12 mouse cellular contexts compared by ENCODE assay signal in genomic region chr13:54577652-54578507, GRCm38 (mm10). TPM values are rescaled to one million over a fixed set of nuclear protein-coding genes. Genes with fewer than 3 reads are reported as not detected.
A peak's percentile ranks its signal among the peaks of the same experiment; 100 is the strongest.
DNase-seq lines count a peak whose midpoint lies in the region; ATAC-seq and TF ChIP-seq lines count a peak whose summit lies in the region.
"Had no signal": no experiment of that assay in that cellular context is flagged by ENCODE, and none has a peak within 500 bp of the region (broad histone marks: within the 10 kb centered on the region; RNA-seq: fewer than 3 reads in every experiment).

No protein-coding gene starts in this region.

- peaks cover 27% of the 10 kb centered on the region for H3K4me1 ChIP-seq in hindbrain, embryonic 10.5 days (replicated peaks)
- H3K4me1 ChIP-seq in hindbrain, embryonic 11.5 days (replicated peaks; ENCODE audit: control insufficient read depth, insufficient read depth, low read length) = no peaks in the 10 kb centered on the region
- H3K4me1 ChIP-seq in midbrain, postnatal 0 days (ENCODE audit: insufficient read depth, low read length) = peaks cover 8% of the 10 kb centered on the region; the same call in 1 of the 2 replicates

- no peak overlapping the region for H3K4me2 ChIP-seq in hindbrain, embryonic 11.5 days (replicated peaks; ENCODE audit: low read depth, low read length)
- H3K4me2 ChIP-seq in midbrain, postnatal 0 days (ENCODE audit: low read depth, low read length, poor library complexity, severe bottlenecking) = no peak overlapping the region

- H3K4me3 ChIP-seq in hindbrain, embryonic 10.5 days = no peak overlapping the region; the same call in 1 of the 2 replicates
- no peak overlapping the region for H3K4me3 ChIP-seq in hindbrain, embryonic 11.5 days (ENCODE audit: low read depth, low read length)
- H3K4me3 ChIP-seq in midbrain, postnatal 0 days (ENCODE audit: low read depth, low read length) = no peak overlapping the region

- no peak overlapping the region for H3K9ac ChIP-seq in hindbrain, embryonic 11.5 days (ENCODE audit: low read depth, low read length)
- H3K9ac ChIP-seq in midbrain, postnatal 0 days (replicated peaks; ENCODE audit: low read length, poor library complexity, severe bottlenecking) = no peak overlapping the region

- no peak for DNase-seq in hindbrain, embryonic 10.5 days (ENCODE audit: low spot score)
- no peak for DNase-seq in hindbrain, embryonic 11.5 days (ENCODE audit: low spot score)
- peak; percentile 43 to 59 for DNase-seq in B cell, adult 2 months
- peak; percentile 19 for DNase-seq in brain, embryonic 14.5 days (ENCODE audit: low read depth)
- DNase-seq in midbrain, postnatal 0 days (ENCODE audit: low spot score) = no peak
- DNase-seq in Muller cell, postnatal 12 days (ENCODE audit: inconsistent ontology term) = no peak
- DNase-seq in embryo, embryonic 10.5 days (ENCODE audit: low spot score) = no peak
- DNase-seq in cerebellum, adult 9-10 months = no peak
- DNase-seq: embryo, embryonic 11 days; lung, postnatal 14 days had no signal

- no peak for TF ChIP-seq POLR2A in brain, embryonic 14.5 days (IDR thresholded peaks at IDR 0.05; ENCODE audit: borderline replicate concordance, extremely low read depth, insufficient read depth, insufficient read length, poor library complexity, severe bottlenecking)

- peak overlapping the region; percentile 16; the same call in 1 of the 2 replicates for H3K27ac ChIP-seq in hindbrain, embryonic 10.5 days
- no peak overlapping the region for H3K27ac ChIP-seq in hindbrain, embryonic 11.5 days (ENCODE audit: low read depth, low read length)
- peak overlapping the region; percentile 26; the same call in 1 of the 2 replicates for H3K27ac ChIP-seq in midbrain, postnatal 0 days (ENCODE audit: low read depth, low read length)

- peaks cover 63% of the 10 kb centered on the region for H3K36me3 ChIP-seq in hindbrain, embryonic 10.5 days
- no peaks in the 10 kb centered on the region for H3K36me3 ChIP-seq in hindbrain, embryonic 11.5 days (ENCODE audit: control insufficient read depth, insufficient read depth, low read length)
- peaks cover 38% of the 10 kb centered on the region for H3K36me3 ChIP-seq in midbrain, postnatal 0 days (ENCODE audit: insufficient read depth, low read length)

- TF ChIP-seq CTCF in brain, embryonic 14.5 days (IDR thresholded peaks at IDR 0.05; ENCODE audit: borderline replicate concordance, extremely low read depth, insufficient read depth, insufficient read length) = no peak
- no peak for TF ChIP-seq CTCF in midbrain, postnatal 0 days (IDR thresholded peaks at IDR 0.05)

- peaks cover 15% of the 10 kb centered on the region for H3K27me3 ChIP-seq in hindbrain, embryonic 10.5 days (ENCODE audit: insufficient read depth, poor library complexity, severe bottlenecking)
- H3K27me3 ChIP-seq in hindbrain, embryonic 11.5 days (ENCODE audit: control insufficient read depth, insufficient read depth, low read length) = no peaks in the 10 kb centered on the region
- H3K27me3 ChIP-seq in midbrain, postnatal 0 days (ENCODE audit: insufficient read depth, low read length) = no peaks in the 10 kb centered on the region

- no peaks in the 10 kb centered on the region for H3K9me3 ChIP-seq in hindbrain, embryonic 10.5 days
- no peaks in the 10 kb centered on the region for H3K9me3 ChIP-seq in hindbrain, embryonic 11.5 days (ENCODE audit: control insufficient read depth, low read length)
- H3K9me3 ChIP-seq in midbrain, postnatal 0 days (ENCODE audit: low read length) = no peaks in the 10 kb centered on the region

- ATAC-seq in hindbrain, embryonic 11.5 days (ENCODE audit: low FRiP score) = no peak
- no peak for ATAC-seq in midbrain, postnatal 0 days (ENCODE audit: low FRiP score)
- ATAC-seq: activated CD4-positive, CD25-positive, alpha-beta regulatory T cell, adult 4 months; hindbrain, embryonic 16.5 days had no signal

- WGBS in hindbrain, embryonic 10.5 days = 87% methylated on average over 21 of the region's 21 CpGs
- WGBS in hindbrain, embryonic 11.5 days = 83% methylated on average over 21 of the region's 21 CpGs
- 81% methylated on average over 21 of the region's 21 CpGs for WGBS in midbrain, postnatal 0 days

RNA-seq across cellular contexts. Expression of gene Arl10, which starts 3.1 kb away (rescaled TPM):
- polyA plus RNA-seq in hindbrain, embryonic 10.5 days (2016; fragmentation: Nextera tagmentation; extraction: Ambion mirVana) = 28.8 and 35.8 TPM in 2 replicates
- polyA plus RNA-seq in hindbrain, embryonic 11.5 days (2014; fragmentation: Nextera tagmentation; extraction: Ambion mirVana) = 28.4 and 39.1 TPM in 2 replicates
- 86.2 and 95.5 TPM in 2 replicates for polyA plus RNA-seq in brain, embryonic 14.5 days (2012; rRNA removed)
- total RNA-seq in midbrain, postnatal 0 days (2014; rRNA removed) = 161 and 171 TPM in 2 replicates
- polyA plus RNA-seq in midbrain, postnatal 0 days (2015; fragmentation: Nextera tagmentation; extraction: Ambion mirVana) = 79.2 and 80.2 TPM in 2 replicates

RNA-seq across cellular contexts. Expression of gene Nop16, which starts 12.0 kb away (rescaled TPM):
- polyA plus RNA-seq in hindbrain, embryonic 10.5 days (2016; fragmentation: Nextera tagmentation; extraction: Ambion mirVana) = 80.8 and 101 TPM in 2 replicates
- polyA plus RNA-seq in hindbrain, embryonic 11.5 days (2014; fragmentation: Nextera tagmentation; extraction: Ambion mirVana) = 62.5 and 63.0 TPM in 2 replicates
- polyA plus RNA-seq in brain, embryonic 14.5 days (2012; rRNA removed) = 29.8 and 30.8 TPM in 2 replicates
- 26.7 TPM in 2 replicates for total RNA-seq in midbrain, postnatal 0 days (2014; rRNA removed)
- 53.8 and 54.1 TPM in 2 replicates for polyA plus RNA-seq in midbrain, postnatal 0 days (2015; fragmentation: Nextera tagmentation; extraction: Ambion mirVana)

RNA-seq across cellular contexts. Expression of gene Higd2a, which starts 12.1 kb away (rescaled TPM):
- polyA plus RNA-seq in hindbrain, embryonic 10.5 days (2016; fragmentation: Nextera tagmentation; extraction: Ambion mirVana) = 163 and 174 TPM in 2 replicates
- polyA plus RNA-seq in hindbrain, embryonic 11.5 days (2014; fragmentation: Nextera tagmentation; extraction: Ambion mirVana) = 166 and 167 TPM in 2 replicates
- 140 and 169 TPM in 2 replicates for polyA plus RNA-seq in brain, embryonic 14.5 days (2012; rRNA removed)
- total RNA-seq in midbrain, postnatal 0 days (2014; rRNA removed) = 110 and 203 TPM in 2 replicates
- 327 and 330 TPM in 2 replicates for polyA plus RNA-seq in midbrain, postnatal 0 days (2015; fragmentation: Nextera tagmentation; extraction: Ambion mirVana)

RNA-seq across cellular contexts. Expression of gene 4833439L19Rik, which starts 12.6 kb away (rescaled TPM):
- polyA plus RNA-seq in hindbrain, embryonic 10.5 days (2016; fragmentation: Nextera tagmentation; extraction: Ambion mirVana) = 228 and 273 TPM in 2 replicates
- polyA plus RNA-seq in hindbrain, embryonic 11.5 days (2014; fragmentation: Nextera tagmentation; extraction: Ambion mirVana) = 262 and 268 TPM in 2 replicates
- 172 and 184 TPM in 2 replicates for polyA plus RNA-seq in brain, embryonic 14.5 days (2012; rRNA removed)
- 205 and 230 TPM in 2 replicates for total RNA-seq in midbrain, postnatal 0 days (2014; rRNA removed)
- 240 and 248 TPM in 2 replicates for polyA plus RNA-seq in midbrain, postnatal 0 days (2015; fragmentation: Nextera tagmentation; extraction: Ambion mirVana)

RNA-seq across cellular contexts. Expression of gene Cltb, which starts 33.3 kb away (rescaled TPM):
- 21.4 and 35.4 TPM in 2 replicates for polyA plus RNA-seq in hindbrain, embryonic 10.5 days (2016; fragmentation: Nextera tagmentation; extraction: Ambion mirVana)
- polyA plus RNA-seq in hindbrain, embryonic 11.5 days (2014; fragmentation: Nextera tagmentation; extraction: Ambion mirVana) = 32.3 and 36.8 TPM in 2 replicates
- 76.1 and 109 TPM in 2 replicates for polyA plus RNA-seq in brain, embryonic 14.5 days (2012; rRNA removed)
- 243 and 256 TPM in 2 replicates for total RNA-seq in midbrain, postnatal 0 days (2014; rRNA removed)
- polyA plus RNA-seq in midbrain, postnatal 0 days (2015; fragmentation: Nextera tagmentation; extraction: Ambion mirVana) = 326 and 328 TPM in 2 replicates

Comparison
In these comparisons a context has a peak if more than half of its experiments do, and no peak if none do; other contexts are left out.
1. DNase-seq: peak in B cell, adult 2 months (2 of 2) and brain, embryonic 14.5 days (single experiment); none in hindbrain, embryonic 10.5 days (single experiment), hindbrain, embryonic 11.5 days (single experiment), midbrain, postnatal 0 days (single experiment), Muller cell, postnatal 12 days (single experiment), embryo, embryonic 10.5 days (single experiment) and cerebellum, adult 9-10 months (single experiment).